14 mouse cellular contexts compared by ENCODE assay signal in genomic region chr4:129983046-129983445, GRCm38 (mm10). TPM values are rescaled to one million over a fixed set of nuclear protein-coding genes. Genes with fewer than 3 reads are reported as not detected.
A peak's percentile ranks its signal among the peaks of the same experiment; 100 is the strongest.
DNase-seq lines count a peak whose midpoint lies in the region; ATAC-seq and TF ChIP-seq lines count a peak whose summit lies in the region.
"Had no signal": no experiment of that assay in that cellular context is flagged by ENCODE, and none has a peak within 500 bp of the region (broad histone marks: within the 10 kb centered on the region; RNA-seq: fewer than 3 reads in every experiment).

No protein-coding gene starts in this region.

- no peak for TF ChIP-seq CTCF in heart, adult 2 months (IDR thresholded peaks at IDR 0.05)

- H3K27me3 ChIP-seq in forebrain, embryonic 13.5 days = peaks cover 40% of the 10 kb centered on the region
- H3K27me3 ChIP-seq in forebrain, embryonic 10.5 days (ENCODE audit: poor library complexity, severe bottlenecking) = peaks cover 97% of the 10 kb centered on the region
- H3K27me3 ChIP-seq in limb, embryonic 13.5 days = peaks cover 87% of the 10 kb centered on the region
- H3K27me3 ChIP-seq in limb, embryonic 10.5 days (ENCODE audit: low read depth, poor library complexity, severe bottlenecking) = peaks cover 97% of the 10 kb centered on the region
- peaks cover 7% of the 10 kb centered on the region; the same call in 1 of the 2 replicates for H3K27me3 ChIP-seq in forebrain, embryonic 14.5 days (replicated peaks; ENCODE audit: control insufficient read depth, insufficient read depth, low read length)
- H3K27me3 ChIP-seq in neural tube, embryonic 15.5 days (replicated peaks) = peaks cover 14% of the 10 kb centered on the region; the same call in 1 of the 2 replicates
- H3K27me3 ChIP-seq in heart, adult 2 months (ENCODE audit: control insufficient read depth, insufficient read depth, low read length) = peaks cover 14% of the 10 kb centered on the region
- H3K27me3 ChIP-seq: Patski had no signal

- intact Hi-C loops in heart, postnatal 10 days (cut with DNase I) = loop anchor here (1.0 to 5.0 kb wide), 2 partner anchors 24 to 281 kb away; no protein-coding TSS in a partner anchor
- intact Hi-C loops in heart, adult 2 months (cut with DNase I) = loop anchor here (1.0 kb wide), 1 partner anchor 24 kb away; no protein-coding TSS in a partner anchor

- H3K79me2 ChIP-seq in heart, adult 2 months (replicated peaks; ENCODE audit: control insufficient read depth, insufficient read depth, low read length) = no peaks in the 10 kb centered on the region

- peak overlapping the region; percentile 96; the same call in 1 of the 2 replicates for H3K4me2 ChIP-seq in forebrain, embryonic 13.5 days
- H3K4me2 ChIP-seq in limb, embryonic 13.5 days (replicated peaks) = no peak overlapping the region
- H3K4me2 ChIP-seq in forebrain, embryonic 14.5 days (ENCODE audit: low read length) = peak overlapping the region; percentile 2; the same call in 1 of the 2 replicates
- 0 out of 2 replicates have a peak overlapping the region, but pooled peaks have one; percentile 86 for H3K4me2 ChIP-seq in neural tube, embryonic 15.5 days
- H3K4me2 ChIP-seq: liver, embryonic 15.5 days had no signal

- H3K4me3 ChIP-seq in forebrain, embryonic 13.5 days = no peak overlapping the region
- H3K4me3 ChIP-seq in forebrain, embryonic 10.5 days = no peak overlapping the region
- no peak overlapping the region for H3K4me3 ChIP-seq in limb, embryonic 13.5 days
- no peak overlapping the region for H3K4me3 ChIP-seq in limb, embryonic 10.5 days
- no peak overlapping the region for H3K4me3 ChIP-seq in forebrain, embryonic 14.5 days (ENCODE audit: low read depth, low read length)
- no peak overlapping the region for H3K4me3 ChIP-seq in neural tube, embryonic 15.5 days (replicated peaks)
- H3K4me3 ChIP-seq in heart, adult 2 months = no peak overlapping the region
- H3K4me3 ChIP-seq: liver, embryonic 15.5 days had no signal

- 0 out of 2 replicates have a peak overlapping the region, but pooled peaks have one; percentile 30 for H3K9ac ChIP-seq in forebrain, embryonic 13.5 days
- peak overlapping the region; percentile 1; the same call in 1 of the 2 replicates for H3K9ac ChIP-seq in limb, embryonic 13.5 days
- no peak overlapping the region for H3K9ac ChIP-seq in forebrain, embryonic 14.5 days (ENCODE audit: low read length)
- no peak overlapping the region for H3K9ac ChIP-seq in neural tube, embryonic 15.5 days (replicated peaks)
- no peak overlapping the region for H3K9ac ChIP-seq in heart, adult 2 months (ENCODE audit: low read depth, low read length)
- H3K9ac ChIP-seq: liver, embryonic 15.5 days had no signal

- no peak for TF ChIP-seq POLR2A in heart, adult 2 months (IDR thresholded peaks at IDR 0.05; ENCODE audit: insufficient read depth, low read depth, low read length)

- peak overlapping the region; percentile 68 for H3K27ac ChIP-seq in forebrain, embryonic 13.5 days
- H3K27ac ChIP-seq in forebrain, embryonic 10.5 days = no peak overlapping the region
- no peak overlapping the region for H3K27ac ChIP-seq in limb, embryonic 13.5 days
- H3K27ac ChIP-seq in limb, embryonic 10.5 days = no peak overlapping the region
- peak overlapping the region; percentile 39 for H3K27ac ChIP-seq in forebrain, embryonic 14.5 days (ENCODE audit: low read depth, low read length)
- peak overlapping the region; percentile 28; the same call in 1 of the 2 replicates for H3K27ac ChIP-seq in neural tube, embryonic 15.5 days (replicated peaks)
- H3K27ac ChIP-seq in heart, adult 2 months = no peak overlapping the region
- H3K27ac ChIP-seq: liver, embryonic 15.5 days had no signal

- TF ChIP-seq EP300 in heart, adult 2 months (IDR thresholded peaks at IDR 0.05; ENCODE audit: insufficient read depth, low read depth, low read length) = no peak

- no peaks in the 10 kb centered on the region for H3K9me3 ChIP-seq in forebrain, embryonic 13.5 days (replicated peaks)
- no peaks in the 10 kb centered on the region for H3K9me3 ChIP-seq in forebrain, embryonic 10.5 days
- no peaks in the 10 kb centered on the region for H3K9me3 ChIP-seq in limb, embryonic 13.5 days
- H3K9me3 ChIP-seq in limb, embryonic 10.5 days (replicated peaks) = no peaks in the 10 kb centered on the region
- no peaks in the 10 kb centered on the region for H3K9me3 ChIP-seq in forebrain, embryonic 14.5 days (replicated peaks; ENCODE audit: control insufficient read depth, low read length)
- H3K9me3 ChIP-seq in neural tube, embryonic 15.5 days (replicated peaks) = no peaks in the 10 kb centered on the region
- H3K9me3 ChIP-seq: liver, embryonic 15.5 days had no signal

- peaks cover 65% of the 10 kb centered on the region for H3K4me1 ChIP-seq in forebrain, embryonic 13.5 days
- H3K4me1 ChIP-seq in forebrain, embryonic 10.5 days = peaks cover 72% of the 10 kb centered on the region
- peaks cover 53% of the 10 kb centered on the region for H3K4me1 ChIP-seq in limb, embryonic 13.5 days
- peaks cover 49% of the 10 kb centered on the region for H3K4me1 ChIP-seq in limb, embryonic 10.5 days
- peaks cover 49% of the 10 kb centered on the region for H3K4me1 ChIP-seq in forebrain, embryonic 14.5 days (ENCODE audit: control insufficient read depth, insufficient read depth, low read length)
- peaks cover 63% of the 10 kb centered on the region for H3K4me1 ChIP-seq in neural tube, embryonic 15.5 days
- H3K4me1 ChIP-seq in heart, adult 2 months (ENCODE audit: control insufficient read depth, insufficient read depth, low read length) = peaks cover 10% of the 10 kb centered on the region

- 23% methylated on average over 5 of the region's 5 CpGs for WGBS in forebrain, embryonic 13.5 days
- 13% methylated on average over 5 of the region's 5 CpGs for WGBS in forebrain, embryonic 10.5 days
- 18% methylated on average over 5 of the region's 5 CpGs for WGBS in limb, embryonic 13.5 days
- 16% methylated on average over 5 of the region's 5 CpGs for WGBS in limb, embryonic 10.5 days
- WGBS in forebrain, embryonic 14.5 days = 18% methylated on average over 5 of the region's 5 CpGs
- 15% methylated on average over 5 of the region's 5 CpGs for WGBS in neural tube, embryonic 15.5 days
- WGBS in heart, adult 2 months = 49% methylated on average over 5 of the region's 5 CpGs

- no peaks in the 10 kb centered on the region for H3K36me3 ChIP-seq in forebrain, embryonic 13.5 days (ENCODE audit: poor library complexity, severe bottlenecking)
- H3K36me3 ChIP-seq in forebrain, embryonic 10.5 days (replicated peaks) = no peaks in the 10 kb centered on the region
- no peaks in the 10 kb centered on the region for H3K36me3 ChIP-seq in limb, embryonic 13.5 days
- no peaks in the 10 kb centered on the region for H3K36me3 ChIP-seq in limb, embryonic 10.5 days
- no peaks in the 10 kb centered on the region for H3K36me3 ChIP-seq in forebrain, embryonic 14.5 days (ENCODE audit: control insufficient read depth, insufficient read depth, low read length)
- H3K36me3 ChIP-seq in neural tube, embryonic 15.5 days = no peaks in the 10 kb centered on the region
- no peaks in the 10 kb centered on the region for H3K36me3 ChIP-seq in heart, adult 2 months (ENCODE audit: control insufficient read depth, insufficient read depth, low read length)
- H3K36me3 ChIP-seq: liver, embryonic 15.5 days had no signal

- ATAC-seq in forebrain, embryonic 13.5 days = no peak
- ATAC-seq in limb, embryonic 13.5 days (ENCODE audit: low FRiP score, low read depth) = no peak
- ATAC-seq in forebrain, embryonic 14.5 days = no peak
- no peak for ATAC-seq in neural tube, embryonic 15.5 days (ENCODE audit: low FRiP score)
- ATAC-seq: Patski had no signal

- DNase-seq in forebrain, embryonic 10.5 days (ENCODE audit: extremely low spot score, low spot score) = no peak
- no peak for DNase-seq in limb, embryonic 10.5 days (ENCODE audit: low spot score)
- peak; percentile 44 for DNase-seq in forebrain, embryonic 14.5 days (ENCODE audit: low spot score)
- DNase-seq in heart, postnatal 10 days = no peak
- no peak for DNase-seq in heart, adult 2 months

RNA-seq across cellular contexts. Expression of gene Adgrb2, which starts 1.6 kb away (rescaled TPM):
- 6.4 and 8.3 TPM in 2 replicates for polyA plus RNA-seq in forebrain, embryonic 13.5 days (2015; fragmentation: Nextera tagmentation; extraction: Ambion mirVana)
- 0.84 and 1.4 TPM in 2 replicates for polyA plus RNA-seq in forebrain, embryonic 10.5 days (2016; fragmentation: Nextera tagmentation; extraction: Ambion mirVana)
- 4.0 and 4.8 TPM in 2 replicates for polyA plus RNA-seq in limb, embryonic 13.5 days (2015; fragmentation: Nextera tagmentation; extraction: Ambion mirVana)
- 0.45 and 0.84 TPM in 2 replicates for polyA plus RNA-seq in limb, embryonic 10.5 days (2016; fragmentation: Nextera tagmentation; extraction: Ambion mirVana)
- polyA plus RNA-seq in forebrain, embryonic 14.5 days (2014; fragmentation: Nextera tagmentation; extraction: Ambion mirVana) = 6.6 and 12.3 TPM in 2 replicates
- polyA plus RNA-seq in neural tube, embryonic 15.5 days (2015; fragmentation: Nextera tagmentation; extraction: Ambion mirVana) = 11.9 and 15.5 TPM in 2 replicates
- 1 to 10 TPM; 3.2 to 3.4 TPM for total RNA-seq in heart, postnatal 10 days (2021)
- total RNA-seq in heart, adult 2 months (2021) = 1 to 10 TPM; 1.8 to 2.0 TPM
- polyA plus RNA-seq in heart, adult 2 months (2012; rRNA removed) = 2.5 and 4.8 TPM in 2 replicates

RNA-seq across cellular contexts. Expression of gene Spocd1, which starts 54.0 kb away (rescaled TPM):
- polyA plus RNA-seq in forebrain, embryonic 13.5 days (2015; fragmentation: Nextera tagmentation; extraction: Ambion mirVana) = not detected in 2 replicates
- not detected in 2 replicates for polyA plus RNA-seq in forebrain, embryonic 10.5 days (2016; fragmentation: Nextera tagmentation; extraction: Ambion mirVana)
- 0.06 TPM in 2 replicates for polyA plus RNA-seq in limb, embryonic 13.5 days (2015; fragmentation: Nextera tagmentation; extraction: Ambion mirVana)
- polyA plus RNA-seq in limb, embryonic 10.5 days (2016; fragmentation: Nextera tagmentation; extraction: Ambion mirVana) = 0.06 TPM in 1 of 2 replicates, not detected in the other
- polyA plus RNA-seq in forebrain, embryonic 14.5 days (2014; fragmentation: Nextera tagmentation; extraction: Ambion mirVana) = not detected in 2 replicates
- 0.06 TPM in 1 of 2 replicates, not detected in the other for polyA plus RNA-seq in neural tube, embryonic 15.5 days (2015; fragmentation: Nextera tagmentation; extraction: Ambion mirVana)
- total RNA-seq in heart, postnatal 10 days (2021) = under 1 TPM in 1 of 2 experiments, not detected in 1; 0.07 TPM
- under 1 TPM in 1 of 2 experiments, not detected in 1; 0.07 TPM for total RNA-seq in heart, adult 2 months (2021)
- polyA plus RNA-seq in heart, adult 2 months (2012; rRNA removed) = not detected in 2 replicates
- total RNA-seq: gastrocnemius, postnatal 10 days; megakaryocyte-erythroid progenitor cell, adult 5-6 weeks had no signal
- polyA plus RNA-seq: limb, embryonic 11.5 days; liver, embryonic 15.5 days; stomach, embryonic 16.5 days had no signal

Comparison
In these comparisons a context has a peak if more than half of its experiments do, and no peak if none do; other contexts are left out.
1. H3K27ac ChIP-seq: peak in forebrain, embryonic 13.5 days (single experiment), forebrain, embryonic 14.5 days (single experiment) and neural tube, embryonic 15.5 days (single experiment); none in forebrain, embryonic 10.5 days (single experiment), limb, embryonic 13.5 days (single experiment), limb, embryonic 10.5 days (single experiment) and heart, adult 2 months (single experiment).
2. H3K9ac ChIP-seq: peak in forebrain, embryonic 13.5 days (single experiment) and limb, embryonic 13.5 days (single experiment); none in forebrain, embryonic 14.5 days (single experiment), neural tube, embryonic 15.5 days (single experiment) and heart, adult 2 months (single experiment).